Mouse (Mus musculus): ENCODE data around the gene Adora2b. TPM values are rescaled to one million over a fixed set of nuclear protein-coding genes. Genes with fewer than 3 reads are reported as not detected.

The Adora2b gene
- 17.3 and 24.6 TPM in 2 replicates for polyA plus RNA-seq (2012; rRNA removed)

DNA sequence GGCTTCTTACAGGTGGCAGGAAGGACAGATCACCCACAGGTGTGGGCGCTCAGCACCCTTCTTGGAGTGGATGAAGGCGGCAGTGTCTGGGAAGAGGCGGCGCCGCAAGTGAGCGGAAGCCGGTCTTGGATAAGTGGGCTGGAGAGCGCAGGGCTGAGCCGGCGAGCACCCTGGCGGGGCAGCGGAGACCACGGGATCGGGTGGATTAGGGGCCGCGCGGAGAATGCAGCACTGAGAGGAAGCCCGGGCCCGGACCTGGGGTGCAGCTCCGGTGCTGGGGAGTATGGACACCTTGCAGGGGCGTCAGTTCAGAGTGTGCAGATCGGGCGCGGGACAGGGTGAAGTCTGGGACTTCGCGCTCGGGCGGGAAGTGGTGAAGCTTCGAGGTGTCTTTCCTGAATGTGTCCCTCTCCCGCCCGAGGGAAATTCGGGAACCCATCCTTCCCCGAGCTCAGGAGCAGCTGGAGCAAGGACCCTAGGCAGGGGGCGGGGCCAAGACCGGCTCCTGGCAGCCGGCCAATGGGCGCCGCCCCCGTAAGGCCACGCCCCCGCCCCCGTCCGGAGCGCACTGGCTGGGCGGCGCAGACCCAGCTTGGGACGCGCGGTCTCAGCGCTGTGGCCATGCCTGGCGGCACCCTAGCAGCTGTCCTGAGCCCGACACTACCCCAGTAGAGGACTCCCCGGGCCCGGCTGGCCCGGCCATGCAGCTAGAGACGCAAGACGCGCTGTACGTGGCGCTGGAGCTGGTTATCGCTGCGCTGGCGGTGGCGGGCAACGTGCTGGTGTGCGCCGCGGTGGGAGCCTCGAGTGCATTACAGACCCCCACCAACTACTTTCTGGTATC lies at the start of gene Adora2b:
Adora2b (plus strand) TSS at position 584 of the 844 bp plus-strand sequence.
- TF ChIP-seq POLR2A (IDR thresholded peaks at IDR 0.05; ENCODE audit: borderline replicate concordance, extremely low read depth, low read depth, low read length) (peak; percentile 48; the same call in 1 of the 2 replicates), CTCF (IDR thresholded peaks at IDR 0.05; ENCODE audit: insufficient read depth, low read length) (no peak)
- H3K4me1 ChIP-seq (ENCODE audit: control insufficient read depth, insufficient read depth, low read length) = peaks cover 3% of the 10 kb centered on the region; the same call in 1 of the 2 replicates
- under 1% methylated on average over 68 of the region's 69 CpGs for WGBS
- peak; percentile 73 for DNase-seq
- H3K4me3 ChIP-seq (replicated peaks; ENCODE audit: extremely low read depth, low read depth, low read length) = peak within 1 kb of the TSS; percentile 71

DNA sequence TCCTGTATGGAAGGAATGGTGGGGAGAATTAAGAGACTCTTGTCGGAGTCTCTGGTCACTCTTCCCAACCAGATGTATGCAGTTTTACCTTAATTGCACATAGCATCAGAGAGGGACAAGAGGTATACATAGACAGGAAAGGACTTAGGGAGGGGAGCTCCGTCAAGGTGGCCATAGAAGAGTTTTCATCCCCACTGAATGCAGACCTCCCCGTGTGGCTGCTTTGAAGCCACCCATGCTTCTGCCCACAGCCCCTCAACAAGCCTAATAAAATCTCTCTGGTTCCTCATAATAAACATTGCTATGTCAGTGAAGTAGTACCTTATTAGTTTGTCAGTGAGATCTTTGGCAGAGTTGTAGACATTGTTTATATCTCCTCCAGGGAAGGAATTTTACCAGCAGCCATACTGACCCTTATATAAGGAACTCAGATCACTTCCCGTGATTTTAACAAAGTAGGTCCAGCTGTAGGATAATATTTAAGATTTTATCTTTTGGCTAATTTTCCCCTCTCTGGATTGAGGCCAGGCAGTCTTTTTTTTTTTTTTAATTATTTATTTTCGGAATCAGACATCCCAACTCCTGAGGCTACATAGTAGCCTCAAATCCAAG lies 47.8 kb upstream of the Adora2b start:
- no peaks in the 10 kb centered on the region; the same call in 1 of the 2 replicates for H3K4me1 ChIP-seq (ENCODE audit: control insufficient read depth, insufficient read depth, low read length)
- no peak for TF ChIP-seq POLR2A (IDR thresholded peaks at IDR 0.05; ENCODE audit: borderline replicate concordance, extremely low read depth, low read depth, low read length)
- no peak for TF ChIP-seq CTCF (IDR thresholded peaks at IDR 0.05; ENCODE audit: insufficient read depth, low read length)
- no peak overlapping the region for H3K4me3 ChIP-seq (replicated peaks; ENCODE audit: extremely low read depth, low read depth, low read length)
- WGBS = 45% methylated on average over 5 of the region's 5 CpGs
- no peak for DNase-seq

DNA sequence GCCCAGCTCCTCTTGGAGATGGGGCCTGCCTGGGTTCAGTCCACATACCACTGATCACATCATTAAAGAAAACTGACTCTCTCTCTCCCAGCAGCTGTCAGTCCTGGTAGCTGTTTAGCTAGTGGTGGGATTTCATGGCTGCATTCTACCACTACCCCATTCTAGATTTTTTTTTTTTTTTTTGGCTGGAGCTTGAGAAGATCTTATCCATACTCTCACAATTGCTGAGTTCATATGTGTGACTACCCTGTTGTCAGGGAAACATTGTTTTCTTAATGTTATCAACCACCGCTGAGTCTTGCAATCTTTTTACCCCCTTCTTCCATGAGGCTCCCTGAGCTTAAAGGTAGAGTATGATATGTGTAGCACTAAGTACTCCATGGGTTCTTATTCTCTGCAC lies 46.1 kb upstream of the Adora2b start:
- Histone ChIP-seq H3K4me3 (replicated peaks; ENCODE audit: extremely low read depth, low read depth, low read length) (no peak overlapping the region), H3K4me1 (ENCODE audit: control insufficient read depth, insufficient read depth, low read length) (no peaks in the 10 kb centered on the region; the same call in 1 of the 2 replicates)
- TF ChIP-seq POLR2A (IDR thresholded peaks at IDR 0.05; ENCODE audit: borderline replicate concordance, extremely low read depth, low read depth, low read length) (no peak), CTCF (IDR thresholded peaks at IDR 0.05; ENCODE audit: insufficient read depth, low read length) (no peak)
- 73% methylated on average over 1 of the region's 1 CpGs for WGBS
- DNase-seq = no peak

DNA sequence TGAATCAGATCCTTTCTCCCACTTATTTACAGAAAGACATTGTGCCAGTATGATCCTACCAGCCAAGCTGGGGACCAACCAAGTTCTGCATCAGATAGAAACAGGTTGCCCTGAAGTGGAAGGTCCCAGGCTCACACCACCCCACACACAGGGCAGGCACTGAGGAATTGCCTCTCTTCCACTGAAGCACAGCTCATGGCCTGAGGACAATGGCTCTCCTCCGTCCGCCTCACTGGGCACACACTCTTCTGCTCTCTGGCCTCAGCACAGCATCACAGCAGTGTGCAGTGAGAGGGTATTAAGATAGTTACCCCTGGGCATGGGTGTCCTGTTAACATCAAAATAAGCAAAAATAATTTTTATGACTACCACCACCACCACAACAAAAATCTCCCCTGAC lies 39.7 kb upstream of the Adora2b start:
- TF ChIP-seq CTCF (IDR thresholded peaks at IDR 0.05; ENCODE audit: insufficient read depth, low read length) (no peak), POLR2A (IDR thresholded peaks at IDR 0.05; ENCODE audit: borderline replicate concordance, extremely low read depth, low read depth, low read length) (no peak)
- WGBS = 82% methylated on average over 2 of the region's 2 CpGs
- peaks cover 5% of the 10 kb centered on the region for H3K4me1 ChIP-seq (ENCODE audit: control insufficient read depth, insufficient read depth, low read length)
- no peak overlapping the region for H3K4me3 ChIP-seq (replicated peaks; ENCODE audit: extremely low read depth, low read depth, low read length)
- no peak for DNase-seq

DNA sequence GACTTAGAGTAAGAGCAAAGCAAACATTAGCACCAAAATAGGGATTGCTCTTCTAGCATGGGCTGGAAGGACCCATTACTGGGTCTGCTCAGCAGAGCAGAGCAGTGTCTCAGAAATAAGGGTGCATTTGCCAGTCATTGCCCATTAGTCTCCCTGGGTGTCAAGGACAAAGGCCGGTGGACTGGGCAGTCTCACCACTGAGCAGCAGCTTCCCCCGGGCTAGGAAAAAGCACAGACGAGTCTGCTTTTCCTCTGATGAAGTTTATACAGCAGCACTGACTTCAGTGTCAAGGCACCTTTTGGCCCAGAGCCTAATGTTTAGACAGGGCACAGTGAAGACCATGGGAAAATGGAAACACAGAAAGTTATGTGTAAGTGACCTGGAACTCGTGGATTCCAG lies 38.9 kb upstream of the Adora2b start:
- no peak overlapping the region for H3K4me3 ChIP-seq (replicated peaks; ENCODE audit: extremely low read depth, low read depth, low read length)
- DNase-seq = no peak
- H3K4me1 ChIP-seq (ENCODE audit: control insufficient read depth, insufficient read depth, low read length) = peaks cover 5% of the 10 kb centered on the region
- WGBS = 40% methylated on average over 4 of the region's 4 CpGs
- TF ChIP-seq CTCF (IDR thresholded peaks at IDR 0.05; ENCODE audit: insufficient read depth, low read length) (no peak), POLR2A (IDR thresholded peaks at IDR 0.05; ENCODE audit: borderline replicate concordance, extremely low read depth, low read depth, low read length) (no peak)

DNA sequence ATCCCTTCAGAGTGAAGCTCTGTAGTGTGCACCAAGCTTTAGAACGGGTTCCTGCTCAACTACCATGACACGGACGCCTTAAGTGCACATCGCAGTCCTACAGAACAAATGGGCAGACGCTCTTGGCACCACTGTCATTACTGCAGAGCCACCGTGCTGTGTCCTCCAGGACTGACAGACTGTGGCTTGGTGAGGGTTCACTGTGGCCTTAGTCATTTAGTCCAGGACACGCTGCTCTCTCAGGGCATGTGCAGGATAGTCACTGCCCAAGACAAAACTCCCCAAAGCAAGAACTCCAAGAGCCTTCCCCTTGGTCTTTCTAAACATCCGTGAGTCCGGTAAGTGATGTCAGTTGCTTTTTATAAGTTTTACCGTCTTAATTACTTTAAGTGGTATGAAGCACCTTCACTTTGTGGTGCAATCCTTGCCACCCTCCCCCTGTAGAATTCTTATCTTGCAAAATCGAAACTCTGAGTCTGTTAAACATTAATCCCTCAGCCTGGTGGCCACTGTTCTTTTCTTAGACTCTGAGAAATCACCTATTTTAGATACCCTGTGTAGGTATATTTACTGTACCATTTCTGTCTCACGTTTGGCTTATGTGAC lies 35.3 kb upstream of the Adora2b start:
- H3K4me3 ChIP-seq (replicated peaks; ENCODE audit: extremely low read depth, low read depth, low read length) = peak overlapping the region; percentile 29
- peaks cover 5% of the 10 kb centered on the region for H3K4me1 ChIP-seq (ENCODE audit: control insufficient read depth, insufficient read depth, low read length)
- WGBS = 67% methylated on average over 12 of the region's 12 CpGs
- peak; percentile 23 for DNase-seq
- no peak for TF ChIP-seq CTCF (IDR thresholded peaks at IDR 0.05; ENCODE audit: insufficient read depth, low read length)
- peak; percentile 26; the same call in 1 of the 2 replicates for TF ChIP-seq POLR2A (IDR thresholded peaks at IDR 0.05; ENCODE audit: borderline replicate concordance, extremely low read depth, low read depth, low read length)

DNA sequence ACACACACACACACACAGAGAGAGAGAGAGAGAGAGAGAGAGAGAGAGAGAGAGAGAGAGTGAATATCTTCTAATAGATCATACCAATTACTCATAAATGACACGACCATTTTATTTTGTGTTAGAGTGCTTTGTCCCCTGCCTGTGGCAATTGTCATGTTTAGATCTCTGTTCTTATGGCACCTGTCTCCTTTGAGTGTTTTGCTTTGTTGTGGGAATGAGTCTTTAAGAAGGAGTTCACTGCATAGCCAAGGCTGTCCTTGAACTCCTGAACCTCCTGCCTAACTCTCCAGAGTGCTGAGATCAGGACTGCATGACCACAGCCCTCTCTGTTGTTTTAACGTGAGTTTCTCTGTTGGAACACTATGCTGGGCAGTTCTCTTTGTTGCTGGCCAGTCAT lies 33.7 kb upstream of the Adora2b start:
- DNase-seq = no peak
- no peak overlapping the region for H3K4me3 ChIP-seq (replicated peaks; ENCODE audit: extremely low read depth, low read depth, low read length)
- H3K4me1 ChIP-seq (ENCODE audit: control insufficient read depth, insufficient read depth, low read length) = peaks cover 2% of the 10 kb centered on the region; the same call in 1 of the 2 replicates
- TF ChIP-seq POLR2A (IDR thresholded peaks at IDR 0.05; ENCODE audit: borderline replicate concordance, extremely low read depth, low read depth, low read length) (no peak), CTCF (IDR thresholded peaks at IDR 0.05; ENCODE audit: insufficient read depth, low read length) (no peak)
- 61% methylated on average over 2 of the region's 2 CpGs for WGBS

DNA sequence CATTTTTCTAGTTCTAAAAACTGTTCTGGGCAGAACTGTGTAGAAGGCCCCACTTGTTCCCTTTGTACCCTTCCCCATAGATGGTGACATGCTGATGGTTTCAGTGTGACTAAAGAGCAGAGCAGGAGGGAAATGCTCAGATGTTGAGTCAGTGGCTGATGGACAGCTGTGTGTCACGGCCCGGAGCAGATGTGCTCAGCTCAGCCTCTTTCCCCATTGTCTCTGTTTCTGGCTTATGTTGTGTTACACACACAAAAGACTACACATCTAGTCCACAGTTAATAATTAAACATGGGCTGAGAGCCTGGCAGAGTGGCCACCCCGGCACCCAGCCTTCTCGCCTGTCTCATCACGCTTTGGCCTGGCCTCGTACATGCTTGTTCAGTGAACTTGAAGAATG lies 31.0 kb upstream of the Adora2b start:
- no peak for DNase-seq
- H3K4me3 ChIP-seq (replicated peaks; ENCODE audit: extremely low read depth, low read depth, low read length) = no peak overlapping the region
- no peak for TF ChIP-seq CTCF (IDR thresholded peaks at IDR 0.05; ENCODE audit: insufficient read depth, low read length)
- TF ChIP-seq POLR2A (IDR thresholded peaks at IDR 0.05; ENCODE audit: borderline replicate concordance, extremely low read depth, low read depth, low read length) = no peak
- 74% methylated on average over 6 of the region's 6 CpGs for WGBS
- H3K4me1 ChIP-seq (ENCODE audit: control insufficient read depth, insufficient read depth, low read length) = 0 out of 2 replicates have a peak, but pooled peaks cover 2% of the 10 kb centered on the region

DNA sequence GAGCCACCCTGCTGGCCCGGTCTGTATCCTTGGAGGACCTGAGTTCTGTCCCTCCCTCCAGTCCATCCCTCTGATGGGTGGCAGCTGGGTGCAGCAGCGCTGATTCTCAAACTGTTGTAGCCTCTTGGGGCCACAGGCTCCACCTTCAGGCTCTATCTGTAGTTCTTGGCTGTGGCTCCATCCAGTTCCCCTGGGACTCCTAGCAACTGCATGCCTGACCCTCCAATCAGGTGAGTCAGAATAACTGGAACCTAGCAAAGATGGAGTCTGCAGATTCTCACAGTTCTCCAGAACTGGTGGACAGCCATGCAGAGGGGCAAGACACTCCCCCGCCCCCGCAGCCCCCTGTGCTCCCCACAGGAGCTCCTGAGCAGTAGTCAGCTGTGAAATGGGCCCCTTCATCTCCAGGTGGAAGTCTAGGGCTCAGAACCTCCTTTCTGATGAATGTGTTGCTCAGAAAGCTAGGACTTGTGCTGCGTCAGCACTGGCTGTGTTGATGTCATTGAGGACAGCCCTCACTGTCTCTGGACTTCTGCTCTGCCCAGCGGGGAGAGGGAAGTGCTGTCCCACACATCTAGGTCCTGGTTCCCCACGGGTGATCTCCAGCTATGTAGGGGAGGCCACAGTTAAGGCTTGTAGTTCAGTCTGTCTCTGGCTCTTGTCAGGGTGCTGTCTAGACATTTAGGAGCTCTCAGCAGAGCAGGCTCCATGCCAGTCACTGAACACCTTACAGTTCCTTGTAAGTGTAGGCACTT lies 27.9 kb upstream of the Adora2b start:
- Histone ChIP-seq H3K4me3 (replicated peaks; ENCODE audit: extremely low read depth, low read depth, low read length) (no peak overlapping the region), H3K4me1 (ENCODE audit: control insufficient read depth, insufficient read depth, low read length) (no peaks in the 10 kb centered on the region)
- 74% methylated on average over 7 of the region's 7 CpGs for WGBS
- TF ChIP-seq CTCF (IDR thresholded peaks at IDR 0.05; ENCODE audit: insufficient read depth, low read length) (no peak), POLR2A (IDR thresholded peaks at IDR 0.05; ENCODE audit: borderline replicate concordance, extremely low read depth, low read depth, low read length) (no peak)
- no peak for DNase-seq

Data from lung, adult 2 months (tissue).